Mouse (Mus musculus) midbrain, embryonic 16.5 days (tissue): Measurements from ENCODE around the gene Pcsk6. TPM values are rescaled to one million over a fixed set of nuclear protein-coding genes. Genes with fewer than 3 reads are reported as not detected.

Source experiments
- ATAC-seq: fragments of 200-750 bp; cut with Nextera tagmentation; 2 replicates; pipeline ENCODE4 v1.8.0; 2017; ENCODE audit warnings: moderate TSS enrichment
- H3K27ac ChIP-seq: fragments of 300-500 bp; sonication (generic); 2 replicates; pipeline ENCODE4 v1.5.1; 2014; ENCODE audit warnings: mild to moderate bottlenecking, low read length, mixed read lengths
- H3K27me3 ChIP-seq: fragments of 300-500 bp; sonication (generic); 2 replicates; pipeline ENCODE4 v1.6.1; 2014; ENCODE audit warnings: low read depth, low read length, mixed read lengths; ENCODE audit not compliant: control insufficient read depth, insufficient read depth
- H3K36me3 ChIP-seq: fragments of 300-500 bp; sonication (generic); 2 replicates; pipeline ENCODE4 v1.6.1; 2014; ENCODE audit warnings: mild to moderate bottlenecking, low read length, moderate library complexity, mixed read lengths; ENCODE audit not compliant: control insufficient read depth, insufficient read depth
- H3K4me1 ChIP-seq: fragments of 300-500 bp; sonication (generic); 2 replicates; pipeline ENCODE4 v1.6.1; 2014; ENCODE audit warnings: mild to moderate bottlenecking, low read length, mixed read lengths; ENCODE audit not compliant: control insufficient read depth, insufficient read depth
- H3K4me2 ChIP-seq: fragments of 300-500 bp; sonication (generic); 2 replicates; pipeline ENCODE4 v1.6.1; 2014; ENCODE audit warnings: mild to moderate bottlenecking, low read length, mixed read lengths
- H3K4me3 ChIP-seq: fragments of 300-500 bp; sonication (generic); 2 replicates; pipeline ENCODE4 v1.5.1; 2014; ENCODE audit warnings: low read depth, mild to moderate bottlenecking, low read length, moderate library complexity, mixed read lengths
- H3K9ac ChIP-seq: fragments of 300-500 bp; sonication (generic); 2 replicates; pipeline ENCODE4 v1.6.1; 2014; ENCODE audit warnings: low read depth, low read length, mixed read lengths
- H3K9me3 ChIP-seq: fragments of 300-500 bp; sonication (generic); replicated peaks from 2 replicates; pipeline ENCODE4 v1.6.1; 2014; ENCODE audit warnings: mild to moderate bottlenecking, low read length, mixed read lengths; ENCODE audit not compliant: control insufficient read depth, poor library complexity, severe bottlenecking
- WGBS: fragments of 180-500 bp; shearing (Covaris S2); extraction: QIAGEN DNeasy Blood & Tissue Kit; methylation state at CpG from one replicate; pipeline ENCODE4 v1.1.7; 2014; 5-methylcytosine and 5-hydroxymethylcytosine counted together
- polyA plus RNA-seq: library from polyadenylated mRNA; unstranded; fragments of >200 nt; fragmentation: Nextera tagmentation; extraction: Ambion mirVana; gene quantifications from 2 replicates; pipeline ENCODE4 v1.2.1, GENCODE M21; 2015

Gene Pcsk6
- polyA plus RNA-seq, 1 experiment from 2014 or later = 0.82 TPM

DNA sequence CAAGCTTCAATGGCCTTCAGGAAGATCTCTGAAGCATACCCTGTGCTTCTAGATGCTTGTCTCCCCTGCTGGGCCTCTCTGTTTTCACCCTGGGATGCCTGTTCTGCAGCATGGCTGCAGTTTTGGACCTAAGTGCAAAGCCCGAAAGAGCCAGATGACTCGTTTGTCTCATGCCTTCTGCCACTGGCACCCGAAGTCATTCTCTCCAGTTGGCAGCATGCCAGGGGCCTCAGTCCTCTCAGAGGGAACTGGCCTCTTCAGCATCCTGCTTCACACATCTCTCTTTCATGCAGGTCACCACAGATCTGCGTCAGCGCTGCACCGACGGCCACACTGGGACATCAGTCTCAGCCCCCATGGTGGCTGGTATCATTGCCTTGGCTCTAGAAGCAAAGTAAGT is 101.1 kb downstream of the Pcsk6 start:
- H3K4me1 ChIP-seq = no peaks in the 10 kb centered on the region
- no peak overlapping the region for H3K9ac ChIP-seq
- no peak overlapping the region for H3K4me2 ChIP-seq
- ATAC-seq = no peak
- H3K27ac ChIP-seq = no peak overlapping the region
- no peaks in the 10 kb centered on the region for H3K9me3 ChIP-seq
- WGBS = 90% methylated on average over 7 of the region's 7 CpGs
- no peak overlapping the region for H3K4me3 ChIP-seq
- no peaks in the 10 kb centered on the region for H3K36me3 ChIP-seq
- H3K27me3 ChIP-seq = no peaks in the 10 kb centered on the region

DNA sequence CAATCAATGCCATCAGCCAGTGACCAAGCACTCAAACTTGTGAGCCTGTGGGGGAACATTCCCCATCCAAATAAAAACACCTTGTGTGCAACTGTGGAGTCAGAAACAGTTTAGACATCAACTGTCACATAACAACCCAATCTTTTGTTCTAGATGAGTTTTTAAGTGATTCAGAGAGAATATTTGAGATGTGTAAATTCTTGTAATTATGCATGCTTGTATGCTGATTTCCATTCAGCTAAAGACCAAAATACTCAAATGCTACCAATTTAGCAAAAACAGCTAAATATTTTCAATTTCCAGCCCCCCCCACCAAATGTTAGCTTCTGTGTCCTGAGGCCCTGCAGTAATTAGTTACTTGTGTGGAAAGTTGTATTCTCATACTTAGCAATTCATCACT is 102.9 kb downstream of the Pcsk6 start:
- Histone ChIP-seq H3K4me3 (no peak overlapping the region), H3K36me3 (no peaks in the 10 kb centered on the region), H3K4me2 (no peak overlapping the region), H3K27ac (no peak overlapping the region), H3K9ac (no peak overlapping the region), H3K9me3 (no peaks in the 10 kb centered on the region), H3K4me1 (no peaks in the 10 kb centered on the region), H3K27me3 (no peaks in the 10 kb centered on the region)
- no peak for ATAC-seq

DNA sequence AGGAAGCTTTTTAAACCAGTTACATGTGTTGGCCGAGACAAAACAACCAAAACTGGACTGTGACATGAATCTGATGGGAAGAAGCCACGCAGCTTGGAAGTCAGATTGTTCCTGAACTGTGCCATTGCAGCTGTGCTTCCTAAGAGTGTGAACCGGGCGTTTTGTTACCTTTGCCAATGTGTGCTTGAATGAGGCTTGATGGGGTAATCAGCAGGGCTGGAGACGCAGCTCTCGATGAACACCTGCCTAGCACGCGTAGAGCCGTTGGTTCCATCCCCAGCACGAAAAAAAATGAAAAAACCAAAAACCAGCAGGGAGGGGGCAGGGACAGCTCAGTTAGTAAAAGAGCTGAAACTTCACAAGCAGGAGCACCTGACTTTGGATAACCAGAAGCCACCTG is 109.8 kb downstream of the Pcsk6 start:
- Histone ChIP-seq H3K9ac (no peak overlapping the region), H3K27ac (no peak overlapping the region), H3K36me3 (no peaks in the 10 kb centered on the region), H3K9me3 (no peaks in the 10 kb centered on the region), H3K4me2 (no peak overlapping the region), H3K4me3 (no peak overlapping the region), H3K4me1 (no peaks in the 10 kb centered on the region), H3K27me3 (no peaks in the 10 kb centered on the region)
- ATAC-seq = no peak
- WGBS = 85% methylated on average over 10 of the region's 10 CpGs

DNA sequence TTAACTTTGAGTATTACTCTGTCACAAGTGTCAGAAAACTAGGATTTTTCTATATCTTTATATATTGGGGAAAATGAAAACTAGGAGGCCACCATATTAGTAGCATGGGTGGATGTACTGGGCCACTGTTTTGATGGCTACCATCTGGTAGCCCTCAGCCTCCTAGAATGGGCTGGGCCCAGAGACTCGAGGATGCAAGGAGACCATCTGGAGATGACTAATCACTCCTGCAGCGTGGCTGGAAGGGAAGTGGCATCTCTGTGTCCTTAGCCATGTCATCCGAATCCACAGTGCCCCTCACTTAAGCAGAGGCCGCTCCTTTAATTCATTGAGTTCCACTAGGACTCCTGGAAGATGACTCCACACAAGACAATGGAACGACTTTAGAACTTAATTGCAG is 115.8 kb downstream of the Pcsk6 start:
- ATAC-seq = no peak
- Histone ChIP-seq H3K27ac (no peak overlapping the region), H3K4me1 (no peaks in the 10 kb centered on the region), H3K4me3 (no peak overlapping the region), H3K9me3 (no peaks in the 10 kb centered on the region), H3K4me2 (no peak overlapping the region), H3K27me3 (no peaks in the 10 kb centered on the region), H3K36me3 (no peaks in the 10 kb centered on the region), H3K9ac (no peak overlapping the region)
- WGBS = 81% methylated on average over 5 of the region's 5 CpGs

DNA sequence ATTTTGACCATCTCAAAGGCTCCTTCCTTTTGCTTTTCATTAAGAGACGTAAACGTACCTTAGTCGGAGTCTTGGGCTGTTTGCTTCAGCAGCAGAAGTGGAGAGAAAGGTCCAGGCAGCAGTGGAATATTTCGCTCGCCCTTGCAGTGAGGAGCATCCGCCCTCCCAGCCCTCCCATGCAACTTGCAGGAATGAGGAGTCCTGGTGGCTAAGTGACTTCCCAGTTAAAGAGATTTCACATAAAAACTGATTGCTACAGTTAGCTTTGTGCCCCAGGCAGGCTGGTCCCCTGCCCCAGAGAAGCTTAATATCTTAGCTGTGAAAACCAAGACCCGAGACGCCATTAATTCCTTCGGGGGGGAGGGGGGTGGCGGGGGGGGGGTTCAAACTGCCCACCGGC is 116.4 kb downstream of the Pcsk6 start:
- 80% methylated on average over 11 of the region's 11 CpGs for WGBS
- H3K27ac ChIP-seq = no peak overlapping the region
- H3K4me3 ChIP-seq = no peak overlapping the region
- no peak for ATAC-seq
- H3K4me1 ChIP-seq = no peaks in the 10 kb centered on the region
- no peaks in the 10 kb centered on the region for H3K9me3 ChIP-seq
- no peaks in the 10 kb centered on the region for H3K36me3 ChIP-seq
- H3K4me2 ChIP-seq = no peak overlapping the region
- no peak overlapping the region for H3K9ac ChIP-seq
- H3K27me3 ChIP-seq = no peaks in the 10 kb centered on the region

DNA sequence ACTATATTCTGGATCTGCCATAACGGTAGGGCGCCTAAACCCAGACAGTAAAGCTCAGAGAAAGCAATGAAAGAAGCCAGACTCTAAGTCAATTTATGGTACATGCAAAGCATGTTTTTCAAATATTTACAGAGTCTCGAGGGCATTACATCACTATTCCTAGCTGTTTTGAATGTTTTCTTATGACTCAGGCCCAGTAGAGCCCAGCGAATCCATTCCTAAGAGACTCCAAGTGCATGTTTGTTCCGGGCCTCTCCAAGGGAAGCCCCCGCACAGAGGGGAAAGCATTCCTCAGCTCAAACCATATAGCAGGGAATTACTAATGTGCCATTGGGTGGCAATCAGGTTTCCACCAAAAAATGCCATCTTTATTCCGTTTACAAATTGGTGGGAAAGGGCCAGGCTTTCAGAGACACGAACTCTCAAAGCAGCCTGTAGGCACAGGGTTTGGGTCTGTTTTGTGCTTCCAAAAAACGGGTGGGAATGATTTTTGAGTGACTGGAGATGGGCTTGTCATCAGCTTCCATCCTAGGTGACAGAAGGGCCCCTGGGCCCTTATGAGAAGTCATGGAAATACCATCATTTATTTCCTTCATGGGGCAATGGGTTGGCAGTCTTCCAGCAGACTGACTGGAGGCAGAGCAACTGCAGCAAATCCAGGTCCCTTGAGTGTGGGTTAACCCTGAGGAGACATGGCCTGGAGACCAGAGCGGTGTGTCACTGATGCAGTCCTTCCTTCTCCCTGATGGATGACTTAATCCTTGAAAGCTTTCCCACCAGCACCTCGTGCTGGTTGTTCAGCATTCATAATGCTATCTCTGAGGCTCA is 117.7 kb downstream of the Pcsk6 start:
- H3K4me1 ChIP-seq = no peaks in the 10 kb centered on the region
- no peaks in the 10 kb centered on the region for H3K9me3 ChIP-seq
- no peaks in the 10 kb centered on the region for H3K27me3 ChIP-seq
- ATAC-seq = no peak
- H3K4me2 ChIP-seq = no peak overlapping the region
- no peak overlapping the region for H3K9ac ChIP-seq
- H3K36me3 ChIP-seq = no peaks in the 10 kb centered on the region
- no peak overlapping the region for H3K27ac ChIP-seq
- WGBS = 77% methylated on average over 11 of the region's 11 CpGs
- no peak overlapping the region for H3K4me3 ChIP-seq

DNA sequence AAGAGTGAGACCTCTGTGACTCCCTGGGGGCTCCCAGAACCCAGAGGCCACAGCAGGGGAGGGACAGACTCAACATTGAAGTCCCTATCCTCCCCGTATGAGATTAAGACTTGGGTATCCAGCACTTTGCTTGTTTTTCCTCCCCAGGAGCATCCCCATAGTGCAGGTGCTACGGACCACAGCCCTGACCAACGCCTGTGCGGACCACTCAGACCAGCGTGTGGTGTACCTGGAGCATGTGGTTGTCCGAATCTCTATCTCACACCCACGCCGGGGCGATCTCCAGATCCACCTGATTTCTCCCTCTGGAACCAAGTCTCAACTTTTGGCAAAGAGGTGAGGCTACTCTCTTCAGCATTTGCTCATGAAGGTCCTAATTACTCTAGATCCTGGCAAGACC is 118.5 kb downstream of the Pcsk6 start:
- H3K4me2 ChIP-seq = no peak overlapping the region
- H3K36me3 ChIP-seq = no peaks in the 10 kb centered on the region
- no peak for ATAC-seq
- H3K4me3 ChIP-seq = no peak overlapping the region
- 92% methylated on average over 9 of the region's 9 CpGs for WGBS
- H3K27ac ChIP-seq = no peak overlapping the region
- H3K27me3 ChIP-seq = no peaks in the 10 kb centered on the region
- no peaks in the 10 kb centered on the region for H3K9me3 ChIP-seq
- H3K9ac ChIP-seq = no peak overlapping the region
- H3K4me1 ChIP-seq = no peaks in the 10 kb centered on the region

DNA sequence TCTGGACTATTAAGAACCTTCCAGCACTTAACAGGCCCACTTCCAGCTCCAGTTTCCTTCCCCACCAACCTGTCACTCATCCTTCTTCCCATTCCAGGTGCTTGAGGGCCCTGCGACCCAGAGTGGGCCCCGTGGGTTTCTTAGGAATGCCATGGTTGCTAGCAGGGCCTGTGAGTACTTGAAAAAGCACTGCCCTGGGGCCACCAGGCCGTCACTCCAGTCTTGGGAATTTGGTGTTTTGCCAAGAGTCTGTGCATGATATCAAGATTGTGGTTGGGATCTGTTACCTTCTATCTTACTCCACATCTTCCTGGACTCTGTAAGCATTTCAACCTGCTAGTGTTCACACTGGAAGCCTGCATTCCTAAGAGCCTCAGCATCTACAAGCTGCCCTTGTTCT is 120.5 kb downstream of the Pcsk6 start:
- 67% methylated on average over 3 of the region's 3 CpGs for WGBS
- no peak overlapping the region for H3K4me2 ChIP-seq

DNA sequence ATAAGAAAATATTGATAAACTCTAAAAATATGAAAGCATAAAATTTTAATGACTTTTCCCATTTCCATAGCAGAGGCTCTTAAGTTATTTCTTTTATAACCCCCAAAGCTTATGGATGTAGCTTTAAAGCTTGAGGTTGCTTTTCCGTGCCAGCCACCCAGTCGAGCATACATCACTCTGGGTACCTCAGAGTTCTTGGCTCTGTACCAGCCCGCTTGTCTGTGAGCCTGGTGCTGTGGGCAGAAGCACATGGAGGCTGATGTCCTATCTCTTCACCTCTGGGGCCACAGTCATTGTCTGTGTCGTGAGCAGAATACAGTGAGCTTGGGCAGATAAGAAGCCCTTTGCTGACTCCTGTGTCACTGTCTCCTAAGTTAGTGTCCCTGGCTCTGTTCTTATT is 126.7 kb downstream of the Pcsk6 start:
- H3K9ac ChIP-seq = no peak overlapping the region
- no peaks in the 10 kb centered on the region for H3K36me3 ChIP-seq
- no peaks in the 10 kb centered on the region for H3K4me1 ChIP-seq
- H3K27ac ChIP-seq = no peak overlapping the region
- WGBS = 91% methylated on average over 4 of the region's 4 CpGs
- no peak overlapping the region for H3K4me3 ChIP-seq
- no peaks in the 10 kb centered on the region for H3K9me3 ChIP-seq
- ATAC-seq = no peak
- H3K27me3 ChIP-seq = no peaks in the 10 kb centered on the region
- no peak overlapping the region for H3K4me2 ChIP-seq

More for the DNA sequence above, 120.5 kb downstream of the Pcsk6 start:
- H3K4me3 ChIP-seq = no peak overlapping the region
- no peaks in the 10 kb centered on the region for H3K9me3 ChIP-seq
- no peak overlapping the region for H3K9ac ChIP-seq
- H3K27ac ChIP-seq = no peak overlapping the region
- no peak for ATAC-seq
- no peaks in the 10 kb centered on the region for H3K4me1 ChIP-seq
- no peaks in the 10 kb centered on the region for H3K27me3 ChIP-seq
- H3K36me3 ChIP-seq = no peaks in the 10 kb centered on the region
